Mouse (Mus musculus): ENCODE results near the gene Mrps27.

DNA sequence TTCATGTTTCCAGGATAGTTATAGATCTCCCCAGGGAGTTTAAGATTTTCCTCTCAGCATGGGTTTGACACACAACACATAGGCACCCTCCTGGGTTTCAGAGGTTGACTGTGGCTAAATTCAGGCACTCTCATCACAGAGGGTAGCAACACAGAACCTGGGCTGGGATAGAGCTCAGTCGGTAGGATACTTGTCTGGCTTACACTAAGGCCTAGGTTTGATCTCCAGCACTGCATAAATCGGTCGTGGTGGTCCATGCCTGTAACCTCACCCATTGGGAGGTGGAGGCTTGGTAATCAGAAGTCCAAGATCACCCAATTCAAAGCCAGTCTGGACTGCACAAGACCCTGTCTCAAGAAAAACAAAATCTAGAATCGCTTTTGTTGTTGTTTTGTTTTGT, 103.7 kb downstream of the Mrps27 start:
- TF ChIP-seq POLR2A (IDR thresholded peaks at IDR 0.05; ENCODE audit: borderline replicate concordance, extremely low read depth, insufficient read depth, insufficient read length, poor library complexity, severe bottlenecking): no peak
- no peak for TF ChIP-seq CTCF (IDR thresholded peaks at IDR 0.05; ENCODE audit: borderline replicate concordance, extremely low read depth, insufficient read depth, insufficient read length)

All from brain, embryonic 14.5 days (tissue).